Mouse (Mus musculus): ENCODE measurements around the gene Epb41. TPM values are rescaled to one million over a fixed set of nuclear protein-coding genes. Genes with fewer than 3 reads are reported as not detected.

The Epb41 gene
- polyA plus RNA-seq, 1 experiment from 2014 or later = 125 TPM

DNA sequence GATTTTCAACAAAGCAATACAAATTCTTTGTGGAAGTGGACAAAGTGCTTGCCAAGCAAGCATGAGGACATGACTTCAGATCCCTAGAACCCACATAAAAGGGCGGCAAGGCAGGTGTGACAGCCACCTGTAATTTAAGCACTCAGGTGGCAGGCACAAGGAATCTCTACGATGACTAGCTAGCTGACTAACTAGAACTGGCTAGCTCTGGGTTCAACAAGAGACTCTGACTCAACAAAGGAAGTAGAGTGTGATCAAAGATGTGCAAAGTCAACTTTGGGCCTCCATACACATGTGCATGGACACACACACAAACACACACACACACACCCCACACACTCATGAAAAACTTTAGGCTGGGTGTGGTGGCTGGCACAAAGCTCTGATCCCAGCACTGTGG lies 35.6 kb downstream of the Epb41 start:
- H3K27ac ChIP-seq = no peak overlapping the region

DNA sequence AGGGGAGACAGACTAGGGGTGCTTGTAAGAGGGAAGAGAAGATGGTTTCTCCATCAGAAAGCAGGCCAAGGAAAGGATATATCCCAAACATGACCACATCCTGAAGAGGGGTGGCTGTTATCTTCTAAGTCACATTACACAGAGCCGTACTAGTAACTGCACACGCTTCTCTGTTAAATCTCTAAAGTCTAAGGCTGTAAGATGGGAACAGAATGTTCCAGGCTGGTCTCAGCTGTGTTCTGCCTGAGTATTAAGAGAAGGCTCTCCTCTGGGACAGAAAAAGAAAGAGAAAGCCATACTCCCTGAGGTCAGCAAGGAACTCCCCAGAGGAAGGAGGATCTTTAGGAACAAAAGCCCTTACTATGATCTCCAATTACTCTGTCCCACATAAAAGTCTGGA lies 36.3 kb downstream of the Epb41 start:
- WGBS = 90% methylated on average over 2 of the region's 2 CpGs
- Histone ChIP-seq H3K9me3 (no peaks in the 10 kb centered on the region), H3K27me3 (no peaks in the 10 kb centered on the region), H3K27ac (no peak overlapping the region), H3K4me2 (replicated peaks) (no peak overlapping the region), H3K4me3 (no peak overlapping the region), H3K36me3 (no peaks in the 10 kb centered on the region), H3K9ac (no peak overlapping the region), H3K4me1 (peaks cover 31% of the 10 kb centered on the region)
- ATAC-seq (ENCODE audit: insufficient number of reproducible peaks, insufficient read depth, low FRiP score, low TSS enrichment) = no peak

More for the DNA sequence above, 35.6 kb downstream of the Epb41 start:
- Histone ChIP-seq H3K9ac (no peak overlapping the region), H3K36me3 (no peaks in the 10 kb centered on the region), H3K27me3 (no peaks in the 10 kb centered on the region), H3K4me3 (no peak overlapping the region), H3K9me3 (no peaks in the 10 kb centered on the region), H3K4me1 (peaks cover 38% of the 10 kb centered on the region), H3K4me2 (replicated peaks) (no peak overlapping the region)
- WGBS = 86% methylated on average over 2 of the region's 2 CpGs
- ATAC-seq (ENCODE audit: insufficient number of reproducible peaks, insufficient read depth, low FRiP score, low TSS enrichment) = no peak

DNA sequence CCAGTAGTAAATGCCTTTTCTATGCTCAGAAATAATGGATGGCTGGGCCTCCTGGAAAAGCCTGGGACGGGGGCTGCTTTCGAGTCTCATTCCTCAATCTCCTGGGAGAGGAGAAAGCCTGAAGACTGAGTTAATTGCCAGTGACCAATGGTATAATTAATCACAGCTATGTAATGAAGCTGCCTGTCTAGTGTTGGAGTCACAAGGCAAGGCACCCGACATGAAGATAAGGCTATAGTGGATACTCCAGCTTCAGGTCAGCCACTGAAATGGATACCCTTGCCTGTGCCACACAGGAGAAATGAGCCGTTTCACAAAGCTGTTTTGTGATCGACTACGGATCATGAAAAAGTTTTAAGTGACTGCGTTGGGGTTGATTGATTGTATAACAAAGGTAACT lies 37.1 kb downstream of the Epb41 start:
- H3K27ac ChIP-seq = no peak overlapping the region
- no peaks in the 10 kb centered on the region for H3K9me3 ChIP-seq
- 41% methylated on average over 7 of the region's 7 CpGs for WGBS
- H3K36me3 ChIP-seq = no peaks in the 10 kb centered on the region
- no peak overlapping the region for H3K4me3 ChIP-seq
- H3K9ac ChIP-seq = no peak overlapping the region
- no peak overlapping the region for H3K4me2 ChIP-seq (replicated peaks)
- no peaks in the 10 kb centered on the region for H3K27me3 ChIP-seq
- no peak for ATAC-seq (ENCODE audit: insufficient number of reproducible peaks, insufficient read depth, low FRiP score, low TSS enrichment)
- peaks cover 29% of the 10 kb centered on the region; the same call in 1 of the 2 replicates for H3K4me1 ChIP-seq

DNA sequence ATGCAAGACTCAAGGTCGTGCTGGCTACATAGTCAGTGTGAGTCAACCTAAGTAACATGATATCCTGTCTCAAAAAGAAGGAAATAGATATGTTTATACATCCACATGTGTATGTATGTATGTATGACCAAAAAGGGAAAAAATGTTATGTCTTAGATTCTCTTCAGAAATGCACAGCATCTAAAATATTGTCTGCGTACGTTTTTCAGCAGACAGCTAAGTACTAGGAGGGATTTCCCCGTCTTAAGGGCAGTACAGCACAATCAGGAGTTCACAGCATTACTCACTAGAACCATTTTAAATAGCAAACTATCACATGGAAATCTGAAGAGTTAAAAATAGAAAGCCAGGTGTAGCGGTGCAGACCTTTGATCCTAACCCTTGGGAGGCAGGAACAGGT lies 38.0 kb downstream of the Epb41 start:
- H3K36me3 ChIP-seq = no peaks in the 10 kb centered on the region
- H3K27ac ChIP-seq = no peak overlapping the region
- no peak for ATAC-seq (ENCODE audit: insufficient number of reproducible peaks, insufficient read depth, low FRiP score, low TSS enrichment)
- peaks cover 29% of the 10 kb centered on the region; the same call in 1 of the 2 replicates for H3K4me1 ChIP-seq
- no peak overlapping the region for H3K9ac ChIP-seq
- no peaks in the 10 kb centered on the region for H3K27me3 ChIP-seq
- no peaks in the 10 kb centered on the region for H3K9me3 ChIP-seq
- 72% methylated on average over 5 of the region's 5 CpGs for WGBS
- H3K4me2 ChIP-seq (replicated peaks) = no peak overlapping the region
- no peak overlapping the region for H3K4me3 ChIP-seq

DNA sequence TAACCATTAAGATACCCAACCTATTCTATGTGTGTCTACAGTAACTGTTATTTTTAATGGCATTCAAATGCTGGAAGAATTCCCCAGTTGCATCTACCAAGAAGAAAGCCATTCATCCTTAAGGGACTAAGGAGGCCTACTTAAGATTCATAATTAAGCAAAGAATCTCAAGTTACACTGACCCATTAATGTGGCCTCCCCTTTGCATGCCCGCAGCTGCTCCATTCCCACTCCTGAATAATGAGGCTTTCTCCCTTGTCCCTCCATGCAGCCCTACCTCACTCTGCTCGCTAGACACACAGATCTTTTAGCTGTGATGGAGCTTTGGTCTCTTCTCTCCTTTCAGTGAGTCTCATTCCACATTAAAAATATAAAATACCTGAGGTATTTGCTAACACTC lies 40.9 kb downstream of the Epb41 start:
- Histone ChIP-seq H3K4me2 (replicated peaks) (no peak overlapping the region), H3K4me1 (peaks cover 24% of the 10 kb centered on the region; the same call in 1 of the 2 replicates), H3K27me3 (no peaks in the 10 kb centered on the region), H3K9me3 (no peaks in the 10 kb centered on the region), H3K36me3 (no peaks in the 10 kb centered on the region), H3K27ac (no peak overlapping the region), H3K9ac (no peak overlapping the region), H3K4me3 (no peak overlapping the region)
- no peak for ATAC-seq (ENCODE audit: insufficient number of reproducible peaks, insufficient read depth, low FRiP score, low TSS enrichment)
- 28% methylated on average over 2 of the region's 2 CpGs for WGBS

DNA sequence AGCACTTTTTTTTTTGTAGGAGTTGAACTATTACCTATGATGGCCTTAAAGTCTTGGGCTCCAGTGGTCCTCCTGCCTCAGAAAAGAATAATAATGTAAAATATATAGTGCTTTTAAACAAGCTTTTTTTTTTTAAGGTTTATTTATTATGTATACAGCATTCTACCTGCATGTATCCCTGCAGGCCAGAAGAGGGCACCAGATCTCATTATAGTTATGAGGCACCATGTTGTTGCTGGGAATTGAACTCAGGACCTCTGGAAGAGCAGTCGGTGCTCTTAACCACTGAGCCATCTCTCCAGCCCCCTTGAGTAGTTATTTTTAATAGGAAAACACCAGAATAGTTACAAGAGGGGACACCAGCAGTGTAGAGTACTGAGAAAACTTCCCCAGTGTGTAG lies 41.9 kb downstream of the Epb41 start:
- H3K9me3 ChIP-seq = no peaks in the 10 kb centered on the region
- no peaks in the 10 kb centered on the region for H3K27me3 ChIP-seq
- H3K4me1 ChIP-seq = peaks cover 19% of the 10 kb centered on the region; the same call in 1 of the 2 replicates
- WGBS = 79% methylated on average over 1 of the region's 1 CpGs
- H3K4me2 ChIP-seq (replicated peaks) = no peak overlapping the region
- no peak overlapping the region for H3K9ac ChIP-seq
- H3K36me3 ChIP-seq = no peaks in the 10 kb centered on the region
- H3K27ac ChIP-seq = no peak overlapping the region
- H3K4me3 ChIP-seq = no peak overlapping the region
- no peak for ATAC-seq (ENCODE audit: insufficient number of reproducible peaks, insufficient read depth, low FRiP score, low TSS enrichment)

DNA sequence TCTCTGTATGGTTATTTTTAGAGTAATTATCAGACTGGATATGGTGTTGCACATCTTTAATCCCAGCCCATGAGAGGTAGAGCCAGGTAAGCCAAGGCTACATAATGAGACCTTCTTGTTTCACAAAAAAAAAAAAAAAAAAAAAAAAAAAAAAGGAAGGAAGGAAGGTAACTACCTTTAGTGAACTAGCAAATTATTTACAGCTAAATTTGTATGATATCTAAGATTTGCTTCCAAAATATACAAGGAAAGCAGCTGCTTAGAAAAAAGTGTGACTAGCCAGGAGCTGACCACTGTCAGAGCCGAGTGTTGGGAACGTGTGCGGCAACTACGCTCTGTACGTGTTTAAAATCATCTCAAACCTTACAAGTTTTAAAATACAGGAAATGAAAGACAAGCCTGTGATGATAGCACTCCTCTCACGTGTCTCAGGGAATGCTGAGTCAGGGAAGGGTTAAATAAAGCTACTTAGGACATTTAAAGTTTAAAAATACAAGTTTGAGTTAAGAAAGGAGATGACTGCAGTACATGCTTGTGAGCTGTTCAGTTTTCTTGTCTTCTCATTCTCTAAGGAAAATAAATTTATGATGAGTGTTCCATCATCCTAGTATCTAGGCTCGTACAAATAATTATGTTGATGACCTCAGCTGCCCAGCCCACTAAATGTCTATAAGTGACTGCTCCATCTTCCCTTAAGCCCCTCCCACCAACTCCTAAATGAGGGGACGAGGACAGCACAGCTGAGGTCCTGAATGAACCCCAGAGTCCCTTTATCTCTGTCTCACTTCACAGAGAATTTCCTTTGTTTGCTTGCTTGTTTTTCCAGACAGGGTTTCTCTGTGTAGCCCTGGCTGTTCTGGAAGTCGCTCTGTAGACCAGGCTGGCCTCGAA lies 45.0 kb downstream of the Epb41 start:
- no peak for ATAC-seq (ENCODE audit: insufficient number of reproducible peaks, insufficient read depth, low FRiP score, low TSS enrichment)
- H3K4me3 ChIP-seq = no peak overlapping the region
- H3K9me3 ChIP-seq = no peaks in the 10 kb centered on the region
- H3K27me3 ChIP-seq = no peaks in the 10 kb centered on the region
- H3K9ac ChIP-seq = no peak overlapping the region
- 63% methylated on average over 10 of the region's 10 CpGs for WGBS
- H3K4me2 ChIP-seq (replicated peaks) = no peak overlapping the region
- no peaks in the 10 kb centered on the region for H3K36me3 ChIP-seq
- no peak overlapping the region for H3K27ac ChIP-seq
- peaks cover 5% of the 10 kb centered on the region; the same call in 1 of the 2 replicates for H3K4me1 ChIP-seq

DNA sequence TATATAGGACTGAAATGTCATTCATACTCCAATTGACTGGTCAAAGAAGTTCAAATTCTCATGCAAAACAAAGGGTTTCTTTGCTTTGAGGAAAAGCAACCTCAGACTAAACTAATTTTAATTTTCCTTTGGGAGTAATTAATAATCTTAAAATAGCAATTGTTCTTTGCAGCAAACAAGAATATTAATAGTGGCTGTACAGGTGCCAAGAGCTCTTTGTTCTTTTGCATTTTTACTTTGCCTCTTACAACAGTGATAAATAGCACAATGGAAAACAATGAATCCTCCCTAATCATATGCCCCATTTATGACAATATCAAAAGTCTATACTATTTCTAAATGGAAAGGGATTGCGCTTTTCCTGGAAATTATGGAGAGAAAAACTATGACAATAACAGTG lies 47.3 kb downstream of the Epb41 start:
- no peak for ATAC-seq (ENCODE audit: insufficient number of reproducible peaks, insufficient read depth, low FRiP score, low TSS enrichment)
- H3K4me2 ChIP-seq (replicated peaks) = no peak overlapping the region
- peaks cover 8% of the 10 kb centered on the region; the same call in 1 of the 2 replicates for H3K4me1 ChIP-seq
- no peaks in the 10 kb centered on the region for H3K36me3 ChIP-seq
- 95% methylated on average over 1 of the region's 1 CpGs for WGBS
- no peak overlapping the region for H3K4me3 ChIP-seq
- H3K9me3 ChIP-seq = no peaks in the 10 kb centered on the region
- H3K9ac ChIP-seq = no peak overlapping the region
- no peaks in the 10 kb centered on the region for H3K27me3 ChIP-seq
- H3K27ac ChIP-seq = no peak overlapping the region

DNA sequence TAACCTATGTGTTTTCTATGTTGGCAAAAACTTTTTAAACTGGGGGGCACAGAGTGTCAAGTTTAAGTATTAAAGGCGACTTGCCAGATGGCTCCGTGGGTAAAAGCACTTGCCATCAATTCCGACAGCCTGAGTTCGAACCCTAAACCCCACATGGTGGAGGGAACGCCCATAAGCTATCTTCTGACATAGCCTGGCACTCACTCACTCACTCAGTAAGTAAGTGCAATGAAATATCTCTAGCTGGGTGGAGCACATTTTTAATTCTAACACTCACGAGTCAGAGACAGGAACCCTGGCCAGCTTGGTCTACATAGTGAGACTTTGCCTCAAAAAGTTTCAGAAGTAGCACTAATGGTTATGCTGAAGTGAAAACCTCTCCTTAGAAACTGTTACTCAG lies 48.0 kb downstream of the Epb41 start:
- no peak overlapping the region for H3K4me3 ChIP-seq
- 82% methylated on average over 6 of the region's 6 CpGs for WGBS
- no peaks in the 10 kb centered on the region for H3K36me3 ChIP-seq
- no peaks in the 10 kb centered on the region for H3K9me3 ChIP-seq
- no peak for ATAC-seq (ENCODE audit: insufficient number of reproducible peaks, insufficient read depth, low FRiP score, low TSS enrichment)
- no peak overlapping the region for H3K9ac ChIP-seq
- no peak overlapping the region for H3K27ac ChIP-seq
- H3K27me3 ChIP-seq = no peaks in the 10 kb centered on the region
- H3K4me1 ChIP-seq = peaks cover 8% of the 10 kb centered on the region; the same call in 1 of the 2 replicates
- no peak overlapping the region for H3K4me2 ChIP-seq (replicated peaks)

DNA sequence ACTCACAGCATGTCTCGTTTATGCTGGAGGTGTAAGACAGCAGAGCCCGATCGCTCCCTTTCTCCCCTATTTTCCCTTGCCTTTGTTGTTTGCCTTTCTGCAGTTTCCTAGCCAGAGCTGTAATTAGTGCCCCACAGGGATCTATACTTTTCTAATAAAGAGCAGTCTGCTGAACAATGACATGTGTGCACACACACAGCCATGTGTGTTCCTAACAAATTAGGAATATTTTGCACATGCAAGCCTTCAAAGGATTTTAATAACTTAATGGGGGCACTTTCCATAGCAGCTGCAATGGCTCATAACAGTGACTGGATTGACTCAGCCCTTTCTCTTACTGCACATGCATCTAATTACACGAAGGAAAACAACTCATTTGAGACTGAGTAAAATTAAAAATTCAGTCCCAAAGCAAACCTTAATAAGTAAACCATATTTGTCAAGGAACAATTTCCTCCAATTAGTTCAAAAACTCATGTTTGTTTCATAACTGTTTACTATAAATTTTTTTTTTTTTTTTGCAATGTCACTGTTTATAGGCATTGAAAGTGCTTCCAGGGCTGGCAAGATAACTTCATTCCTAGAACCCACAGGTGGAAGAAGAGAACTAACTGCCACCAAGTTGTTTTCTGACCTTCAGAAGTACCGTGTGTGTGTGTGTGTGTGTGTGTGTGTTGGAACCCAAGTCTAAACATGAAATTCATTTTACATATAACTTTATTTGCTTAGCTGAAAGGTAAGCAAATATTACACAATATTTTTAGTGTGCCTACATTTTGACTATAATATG lies 49.2 kb downstream of the Epb41 start:
- WGBS = 26% methylated on average over 5 of the region's 5 CpGs
- Histone ChIP-seq H3K27ac (0 out of 2 replicates have a peak overlapping the region, but pooled peaks have one; percentile 30), H3K4me2 (replicated peaks) (no peak overlapping the region), H3K9me3 (no peaks in the 10 kb centered on the region), H3K36me3 (no peaks in the 10 kb centered on the region), H3K4me1 (peaks cover 8% of the 10 kb centered on the region; the same call in 1 of the 2 replicates), H3K4me3 (no peak overlapping the region), H3K9ac (no peak overlapping the region), H3K27me3 (no peaks in the 10 kb centered on the region)
- ATAC-seq (ENCODE audit: insufficient number of reproducible peaks, insufficient read depth, low FRiP score, low TSS enrichment) = no peak

DNA sequence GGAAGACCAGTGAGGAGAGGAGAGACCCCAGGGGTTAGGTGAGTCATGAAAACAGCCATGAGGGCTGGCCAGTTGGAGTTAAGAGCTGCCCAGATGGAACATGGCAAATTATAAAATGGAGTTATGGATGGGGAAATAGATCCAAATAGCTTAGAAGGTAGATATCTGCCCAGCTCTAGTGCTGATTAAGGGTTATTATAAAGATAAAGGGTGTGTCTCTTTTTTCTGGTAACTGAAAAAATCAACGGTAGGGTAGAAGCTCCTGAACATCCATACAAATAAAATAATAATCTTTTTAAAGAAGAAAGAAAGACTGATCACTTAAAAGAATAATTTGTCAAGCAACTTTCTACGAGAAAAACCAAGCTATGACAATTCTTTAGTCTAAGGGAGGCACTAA lies 49.9 kb downstream of the Epb41 start:
- Histone ChIP-seq H3K27ac (no peak overlapping the region), H3K27me3 (no peaks in the 10 kb centered on the region), H3K4me2 (replicated peaks) (no peak overlapping the region), H3K9me3 (no peaks in the 10 kb centered on the region), H3K4me3 (no peak overlapping the region), H3K4me1 (peaks cover 8% of the 10 kb centered on the region; the same call in 1 of the 2 replicates), H3K36me3 (no peaks in the 10 kb centered on the region), H3K9ac (no peak overlapping the region)
- no peak for ATAC-seq (ENCODE audit: insufficient number of reproducible peaks, insufficient read depth, low FRiP score, low TSS enrichment)
- WGBS = 76% methylated on average over 2 of the region's 2 CpGs

DNA sequence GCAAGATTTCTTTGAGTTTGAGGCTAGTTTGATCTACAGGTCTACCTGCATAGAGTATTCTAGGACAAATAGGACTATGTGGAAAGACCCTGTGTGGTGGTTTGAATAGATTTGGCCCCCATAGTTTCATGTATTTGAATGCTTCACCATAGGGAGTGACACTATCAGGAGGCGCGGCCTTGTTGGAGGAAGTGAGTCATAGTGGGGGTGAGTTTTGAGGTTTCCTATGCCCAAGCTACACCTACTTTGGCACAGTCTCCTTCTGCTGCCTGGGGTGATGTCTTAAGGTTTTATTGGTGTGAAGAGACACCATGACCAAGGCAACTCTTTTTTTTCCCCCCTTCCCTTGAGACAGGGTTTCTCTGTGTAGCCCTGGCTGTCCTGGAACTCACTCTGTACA lies 51.3 kb downstream of the Epb41 start:
- H3K4me3 ChIP-seq = no peak overlapping the region
- H3K9me3 ChIP-seq = no peaks in the 10 kb centered on the region
- H3K27me3 ChIP-seq = no peaks in the 10 kb centered on the region
- no peak overlapping the region for H3K4me2 ChIP-seq (replicated peaks)
- H3K27ac ChIP-seq = no peak overlapping the region
- no peaks in the 10 kb centered on the region for H3K36me3 ChIP-seq
- peaks cover 8% of the 10 kb centered on the region; the same call in 1 of the 2 replicates for H3K4me1 ChIP-seq
- WGBS = 94% methylated on average over 2 of the region's 2 CpGs
- ATAC-seq (ENCODE audit: insufficient number of reproducible peaks, insufficient read depth, low FRiP score, low TSS enrichment) = no peak
- H3K9ac ChIP-seq = no peak overlapping the region
